Mouse (Mus musculus) liver, embryonic 14.5 days (tissue): ENCODE measurements around the gene Cdk1.

Experiments used
- CTCF ChIP-seq: IDR thresholded peaks from 2 replicates; pipeline ENCODE4 v1.5.1; 2016; ENCODE audit warnings: antibody characterized with exemption, low read depth, control low read depth
- EP300 ChIP-seq: IDR thresholded peaks from 2 replicates; pipeline ENCODE4 v1.6.1; 2016; ENCODE audit warnings: antibody characterized with exemption, low read depth

DNA sequence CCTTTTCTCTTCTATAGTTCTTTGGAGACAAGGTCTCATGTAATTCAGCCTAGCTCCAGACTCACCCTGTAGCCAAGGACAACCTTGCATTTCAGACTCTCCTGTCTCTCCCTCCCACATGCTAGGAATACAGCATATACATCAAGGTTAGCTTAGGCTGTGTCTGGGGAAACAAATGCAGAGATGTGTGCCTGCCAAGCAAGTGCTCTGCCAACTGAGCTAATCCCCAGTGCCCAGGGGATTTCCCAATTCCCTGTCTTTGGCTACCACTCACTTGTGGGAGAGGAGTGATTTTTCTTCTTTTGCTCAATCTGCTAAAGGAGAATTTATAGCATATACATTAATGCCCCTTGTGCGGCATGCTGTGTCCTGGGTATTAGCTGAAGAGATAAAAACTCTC lies 30.4 kb upstream of the Cdk1 start:
- no peak for TF ChIP-seq CTCF
- no peak for TF ChIP-seq EP300
